Mouse (Mus musculus) common myeloid progenitor, adult 5-6 weeks (primary cell): Measurements from ENCODE around the gene Atox1. TPM values are rescaled to one million over a fixed set of nuclear protein-coding genes. Genes with fewer than 3 reads are reported as not detected.
"Not testable (repeated sequence)": the region's sequence is repeated elsewhere in the genome, so short reads cannot be mapped to it uniquely, and the experiment has no call there.

Experiments used
- ATAC-seq: replicated peaks from 2 replicates; pipeline ENCODE4 v1.8.0; 2016; ENCODE audit warnings: low read depth, mild to moderate bottlenecking, moderate TSS enrichment, inconsistent platforms; ENCODE audit not compliant: poor library complexity, severe bottlenecking
- total RNA-seq: library from RNA; stranded (forward); fragments of 200-1000, 187-1606 nt; gene quantifications from 2 replicates; pipeline ENCODE4 v1.2.3, GENCODE M21; 2017

The Atox1 gene
- total RNA-seq, 1 experiment from 2014 or later, result 48.8 TPM

GRCm38 (mm10) chr11:55415731-55416130 lies 45.3 kb downstream of the Atox1 start:
- not testable (repeated sequence) for ATAC-seq

GRCm38 (mm10) chr11:55415036-55415704 lies 45.9 kb downstream of the Atox1 start:
- peak; percentile 19 for ATAC-seq

DNA sequence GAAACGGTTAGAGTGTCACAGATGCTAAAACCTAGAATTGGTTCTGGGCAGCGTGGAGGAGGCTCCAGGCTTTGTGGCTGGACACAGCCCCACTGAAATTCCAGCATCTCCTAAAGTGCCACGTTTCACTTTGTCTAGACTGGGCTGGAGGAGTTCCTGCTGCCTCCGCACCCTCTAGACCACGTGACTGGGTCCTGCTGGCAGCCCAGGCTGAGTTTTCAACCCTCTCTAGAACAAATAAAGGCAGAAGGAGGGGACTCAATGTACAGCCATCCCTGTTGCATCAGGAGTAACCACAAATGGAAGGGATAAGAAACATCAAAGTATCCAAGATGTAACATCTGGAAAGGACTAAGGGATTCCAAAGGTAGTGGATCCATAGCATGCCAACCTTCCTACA lies 46.7 kb downstream of the Atox1 start:
- ATAC-seq, result no peak

GRCm38 (mm10) chr11:55413416-55413796 lies 47.6 kb downstream of the Atox1 start:
- ATAC-seq, result no peak

DNA sequence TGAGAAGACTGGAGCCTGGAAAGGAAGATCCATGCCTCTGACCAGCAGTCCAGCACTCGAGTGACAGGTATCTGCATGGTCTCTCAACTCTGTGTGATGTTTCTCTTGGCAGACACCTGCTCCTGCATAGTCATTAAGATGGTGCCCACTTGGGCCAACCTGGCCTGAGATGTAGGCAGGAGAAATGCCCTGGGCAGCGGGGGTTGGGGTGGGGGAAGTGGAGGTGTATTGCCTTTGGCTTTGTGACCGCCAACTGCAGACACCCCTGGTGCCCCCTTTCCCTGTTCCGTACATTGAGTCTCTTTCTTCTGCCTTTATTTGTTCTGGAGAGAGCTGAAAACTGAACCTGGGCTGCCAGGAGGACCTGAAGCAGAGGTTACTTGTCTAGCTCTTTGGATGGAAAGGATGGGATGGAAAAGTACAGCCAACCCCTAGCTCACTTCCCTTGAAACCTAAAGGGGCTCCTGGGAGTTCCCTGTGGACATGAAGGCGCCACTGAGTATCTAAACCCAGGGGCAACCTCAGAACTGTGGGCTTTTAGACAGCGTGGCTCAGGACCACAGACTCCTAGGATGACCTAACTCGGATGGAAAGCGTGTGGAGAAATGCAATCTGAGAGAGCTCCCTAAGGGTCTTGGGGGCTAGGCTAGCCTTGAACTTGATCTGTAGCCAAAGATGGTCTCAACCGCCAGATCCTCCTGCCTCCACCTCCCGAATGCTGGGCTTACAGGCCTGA lies 48.2 kb downstream of the Atox1 start:
- ATAC-seq, result no peak

DNA sequence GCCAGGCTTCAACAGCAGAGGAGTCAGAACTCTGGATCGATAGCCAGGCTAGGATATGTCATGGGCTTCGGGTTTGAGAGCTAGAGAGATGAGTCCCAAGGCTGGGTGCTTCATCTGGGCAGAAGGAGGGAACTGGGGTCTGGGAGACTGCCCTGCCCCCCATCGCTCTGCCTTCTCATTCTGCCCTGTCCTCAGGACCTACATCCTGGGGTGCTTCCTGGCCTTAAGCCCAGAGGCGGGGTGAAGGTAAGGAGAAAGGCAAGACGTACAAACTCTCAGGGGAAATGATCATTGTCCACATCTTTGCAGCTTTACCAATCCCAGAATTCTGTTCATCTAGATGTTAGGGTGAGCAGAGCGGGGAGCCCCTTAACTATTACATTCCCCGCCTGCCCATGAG lies 49.0 kb downstream of the Atox1 start:
- ATAC-seq, result no peak

DNA sequence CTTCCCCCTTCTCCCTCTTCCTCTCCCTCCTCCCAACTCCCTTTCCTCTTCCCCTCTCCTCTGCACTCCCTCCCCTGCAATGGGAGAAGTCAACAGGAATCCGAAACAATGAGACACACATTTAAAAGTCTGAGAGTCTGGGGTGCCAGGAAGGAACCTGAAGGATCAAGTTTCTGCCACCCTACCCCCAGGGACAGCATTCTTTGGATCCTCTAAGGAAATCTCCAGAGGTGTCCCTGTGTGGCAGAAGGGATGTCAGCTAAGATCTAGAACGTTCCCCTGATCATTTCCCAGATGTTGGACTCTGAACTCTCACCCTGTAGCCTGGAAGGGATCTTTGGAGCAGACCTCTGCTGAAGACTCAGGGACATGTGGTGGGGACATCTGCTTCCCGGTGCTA lies 50.5 kb downstream of the Atox1 start:
- ATAC-seq, result no peak

DNA sequence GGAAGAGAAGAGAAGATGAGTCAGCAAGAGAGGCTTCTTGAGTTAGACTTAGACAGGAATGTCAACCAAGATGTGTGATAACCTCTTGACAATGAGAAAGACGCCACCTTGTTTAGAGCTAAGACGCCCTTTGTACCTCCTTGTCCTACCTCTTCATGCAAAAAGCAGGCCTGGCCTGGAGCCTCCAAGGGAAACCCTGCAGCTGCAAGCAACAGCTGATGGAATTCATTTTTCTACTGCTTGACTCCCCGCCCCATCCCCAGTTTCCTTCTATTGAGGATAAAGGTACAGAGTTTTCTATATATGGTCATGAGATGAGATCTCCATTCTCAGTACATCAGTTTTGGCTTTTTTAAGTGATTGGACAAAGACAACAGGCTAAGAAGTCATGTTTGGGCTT lies 51.0 kb downstream of the Atox1 start:
- ATAC-seq, result no peak

DNA sequence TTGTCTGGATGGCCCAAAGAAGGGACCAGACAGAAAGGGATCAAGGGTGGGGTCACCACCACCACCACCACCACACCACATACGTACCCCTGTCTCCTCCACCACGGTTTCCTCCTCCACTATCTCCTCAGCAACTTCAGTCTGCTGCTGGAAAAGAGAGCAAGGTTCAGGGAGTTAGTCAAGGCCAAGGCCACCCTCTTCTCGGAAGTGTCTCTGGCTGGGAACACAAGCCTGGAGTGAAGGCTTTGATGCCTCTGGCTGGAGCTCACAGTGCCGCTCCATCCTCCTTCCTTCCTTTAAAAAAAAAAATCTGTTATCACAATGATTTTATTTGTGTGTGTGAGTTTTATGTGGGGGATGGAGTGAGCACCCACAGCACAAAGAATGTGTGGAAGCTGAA lies 53.9 kb downstream of the Atox1 start:
- no peak for ATAC-seq

GRCm38 (mm10) chr11:55405601-55406469 lies 55.2 kb downstream of the Atox1 start:
- ATAC-seq, result 0 out of 2 replicates have a peak, but pooled peaks have one; percentile 22

- ATAC-seq, result no peak
These were observed 56.2 kb downstream of the Atox1 start for GRCm38 (mm10) chr11:55404659-55405457.

GRCm38 (mm10) chr11:55400863-55401262 lies 60.2 kb downstream of the Atox1 start:
- no peak for ATAC-seq

DNA sequence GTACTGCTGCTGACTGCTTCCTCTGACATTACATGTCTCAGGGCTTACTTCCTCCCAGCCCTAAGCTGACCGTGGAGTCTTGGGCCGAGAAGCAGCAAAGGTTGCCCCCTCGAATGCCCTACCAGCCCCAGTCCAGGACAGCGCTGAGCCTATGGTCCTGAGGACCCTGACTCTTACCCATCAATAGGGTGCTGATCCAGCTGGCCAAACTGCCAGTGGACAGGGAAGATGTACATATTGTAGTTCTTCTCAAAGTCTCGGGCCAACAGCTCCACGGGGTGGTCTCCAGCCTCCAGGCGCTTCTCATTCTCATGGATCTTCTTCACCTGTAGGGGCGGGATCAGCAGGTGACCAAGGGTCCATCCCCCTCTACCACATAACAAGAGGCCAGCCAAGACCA lies 62.7 kb downstream of the Atox1 start:
- no peak for ATAC-seq

GRCm38 (mm10) chr11:55397441-55397840 lies 63.6 kb downstream of the Atox1 start:
- no peak for ATAC-seq

- no peak for ATAC-seq
These were observed 64.0 kb downstream of the Atox1 start for GRCm38 (mm10) chr11:55397036-55397435.

Other genes starting within 250 kb of the Atox1 start
- not detected in 2 replicates for gene Fat2, start 124.7 kb downstream of the Atox1 start, total RNA-seq
- gene Sparc, start 38.1 kb downstream of the Atox1 start, total RNA-seq, result not detected in 2 replicates
- gene G3bp1, start 8.4 kb upstream of the Atox1 start, total RNA-seq, result 123 and 135 TPM in 2 replicates
- not detected in 2 replicates for gene Glra1, start 147.0 kb upstream of the Atox1 start, total RNA-seq